Comparison of ENCODE assay signal across 17 mouse cellular contexts in genomic region chr9:112074872-112075271, GRCm38 (mm10).
DNase-seq lines count a peak whose midpoint lies in the region; ATAC-seq and TF ChIP-seq lines count a peak whose summit lies in the region.
"Had no signal": no experiment of that assay in that cellular context is flagged by ENCODE, and none has a peak within 500 bp of the region (broad histone marks: within the 10 kb centered on the region; RNA-seq: fewer than 3 reads in every experiment).

No protein-coding gene starts in this region.

- DNase-seq in midbrain, embryonic 11.5 days (ENCODE audit: low spot score, missing footprints) = no peak
- DNase-seq in midbrain, embryonic 10.5 days (ENCODE audit: low spot score) = no peak
- DNase-seq in hindbrain, embryonic 11.5 days (ENCODE audit: low spot score) = peak; percentile 31
- no peak for DNase-seq in kidney, adult 2 months
- DNase-seq in lung, postnatal 0 days (ENCODE audit: low spot score) = no peak
- DNase-seq in cerebellum, adult 9-10 months = no peak
- DNase-seq: cerebellum, adult 11-12 months; heart, adult 18-20 months; heart, postnatal 14 days; kidney, adult 11 months; kidney, postnatal 4 days; liver; lung, embryonic 14.5 days; spleen, adult 18-20 months had no signal

- no peak for TF ChIP-seq CTCF in kidney, adult 2 months (conservative IDR thresholded peaks at IDR 0.05; ENCODE audit: insufficient read depth, insufficient read length, low read depth, low read length)
- no peak for TF ChIP-seq CTCF in lung, postnatal 0 days (IDR thresholded peaks at IDR 0.05)

- peak overlapping the region; percentile 40; the same call in 1 of the 2 replicates for H3K27ac ChIP-seq in midbrain, embryonic 11.5 days (ENCODE audit: low read depth, low read length)
- H3K27ac ChIP-seq in midbrain, embryonic 10.5 days (replicated peaks) = no peak overlapping the region; the same call in 1 of the 2 replicates
- peak overlapping the region; percentile 54 for H3K27ac ChIP-seq in hindbrain, embryonic 11.5 days (ENCODE audit: low read depth, low read length)
- peak overlapping the region; percentile 81 for H3K27ac ChIP-seq in midbrain, embryonic 15.5 days
- no peak overlapping the region for H3K27ac ChIP-seq in kidney, adult 2 months (ENCODE audit: insufficient read depth, low read depth, low read length)
- H3K27ac ChIP-seq in lung, postnatal 0 days (ENCODE audit: low read length) = no peak overlapping the region
- H3K27ac ChIP-seq: embryonic facial prominence, embryonic 13.5 days had no signal

- no peaks in the 10 kb centered on the region for H3K9me3 ChIP-seq in midbrain, embryonic 11.5 days (ENCODE audit: control insufficient read depth, low read length)
- no peaks in the 10 kb centered on the region for H3K9me3 ChIP-seq in midbrain, embryonic 10.5 days (replicated peaks)
- H3K9me3 ChIP-seq in hindbrain, embryonic 11.5 days (ENCODE audit: control insufficient read depth, low read length) = no peaks in the 10 kb centered on the region
- no peaks in the 10 kb centered on the region for H3K9me3 ChIP-seq in midbrain, embryonic 15.5 days
- no peaks in the 10 kb centered on the region for H3K9me3 ChIP-seq in lung, postnatal 0 days (ENCODE audit: low read length)
- H3K9me3 ChIP-seq: embryonic facial prominence, embryonic 13.5 days had no signal

- no peak overlapping the region for H3K4me2 ChIP-seq in midbrain, embryonic 11.5 days
- H3K4me2 ChIP-seq in hindbrain, embryonic 11.5 days (replicated peaks; ENCODE audit: low read depth, low read length) = no peak overlapping the region
- no peak overlapping the region for H3K4me2 ChIP-seq in midbrain, embryonic 15.5 days
- H3K4me2 ChIP-seq in lung, postnatal 0 days (replicated peaks; ENCODE audit: low read depth, low read length) = no peak overlapping the region
- H3K4me2 ChIP-seq: embryonic facial prominence, embryonic 13.5 days; lung, embryonic 14.5 days had no signal

- H3K4me1 ChIP-seq in midbrain, embryonic 11.5 days (ENCODE audit: control insufficient read depth, insufficient read depth, low read length) = peaks cover 7% of the 10 kb centered on the region; the same call in 1 of the 2 replicates
- H3K4me1 ChIP-seq in midbrain, embryonic 10.5 days = peaks cover 14% of the 10 kb centered on the region; the same call in 1 of the 2 replicates
- 0 out of 2 replicates have a peak, but pooled peaks cover 2% of the 10 kb centered on the region for H3K4me1 ChIP-seq in hindbrain, embryonic 11.5 days (replicated peaks; ENCODE audit: control insufficient read depth, insufficient read depth, low read length)
- H3K4me1 ChIP-seq in midbrain, embryonic 15.5 days = peaks cover 45% of the 10 kb centered on the region
- no peaks in the 10 kb centered on the region for H3K4me1 ChIP-seq in kidney, adult 2 months (ENCODE audit: control insufficient read depth, insufficient read depth, low read length)
- no peaks in the 10 kb centered on the region for H3K4me1 ChIP-seq in lung, postnatal 0 days (ENCODE audit: insufficient read depth, low read depth, low read length)

- no peak overlapping the region for H3K4me3 ChIP-seq in midbrain, embryonic 11.5 days (ENCODE audit: low read depth, low read length)
- no peak overlapping the region for H3K4me3 ChIP-seq in midbrain, embryonic 10.5 days
- H3K4me3 ChIP-seq in hindbrain, embryonic 11.5 days (ENCODE audit: low read depth, low read length) = no peak overlapping the region
- no peak overlapping the region for H3K4me3 ChIP-seq in midbrain, embryonic 15.5 days
- no peak overlapping the region for H3K4me3 ChIP-seq in kidney, adult 2 months (ENCODE audit: insufficient read depth, low read depth, low read length)
- H3K4me3 ChIP-seq in lung, postnatal 0 days (ENCODE audit: low read depth, low read length) = no peak overlapping the region
- H3K4me3 ChIP-seq: embryonic facial prominence, embryonic 13.5 days had no signal

- no peak overlapping the region for H3K9ac ChIP-seq in midbrain, embryonic 11.5 days (ENCODE audit: low read length)
- H3K9ac ChIP-seq in hindbrain, embryonic 11.5 days (ENCODE audit: low read depth, low read length) = no peak overlapping the region
- H3K9ac ChIP-seq in midbrain, embryonic 15.5 days = no peak overlapping the region
- no peak overlapping the region for H3K9ac ChIP-seq in lung, postnatal 0 days (replicated peaks; ENCODE audit: low read depth)
- H3K9ac ChIP-seq: embryonic facial prominence, embryonic 13.5 days; lung, embryonic 14.5 days had no signal

- WGBS in midbrain, embryonic 11.5 days = 47% methylated on average over 5 of the region's 5 CpGs
- WGBS in midbrain, embryonic 10.5 days = 67% methylated on average over 5 of the region's 5 CpGs
- WGBS in hindbrain, embryonic 11.5 days = 36% methylated on average over 5 of the region's 5 CpGs
- WGBS in midbrain, embryonic 15.5 days = 6% methylated on average over 5 of the region's 5 CpGs
- 38% methylated on average over 5 of the region's 5 CpGs for WGBS in kidney, adult 2 months
- 57% methylated on average over 5 of the region's 5 CpGs for WGBS in lung, postnatal 0 days

- no peaks in the 10 kb centered on the region for H3K27me3 ChIP-seq in midbrain, embryonic 11.5 days (ENCODE audit: control insufficient read depth, insufficient read depth, low read length)
- no peaks in the 10 kb centered on the region for H3K27me3 ChIP-seq in midbrain, embryonic 10.5 days (ENCODE audit: low read depth, poor library complexity, severe bottlenecking)
- no peaks in the 10 kb centered on the region for H3K27me3 ChIP-seq in hindbrain, embryonic 11.5 days (ENCODE audit: control insufficient read depth, insufficient read depth, low read length)
- no peaks in the 10 kb centered on the region for H3K27me3 ChIP-seq in midbrain, embryonic 15.5 days (replicated peaks)
- H3K27me3 ChIP-seq in kidney, adult 2 months (replicated peaks; ENCODE audit: control insufficient read depth, insufficient read depth, low read length) = no peaks in the 10 kb centered on the region
- H3K27me3 ChIP-seq in lung, postnatal 0 days (replicated peaks; ENCODE audit: insufficient read depth, low read length) = no peaks in the 10 kb centered on the region
- H3K27me3 ChIP-seq: embryonic facial prominence, embryonic 13.5 days had no signal

- H3K36me3 ChIP-seq in midbrain, embryonic 11.5 days (ENCODE audit: control insufficient read depth, insufficient read depth, low read length) = no peaks in the 10 kb centered on the region
- H3K36me3 ChIP-seq in midbrain, embryonic 10.5 days = no peaks in the 10 kb centered on the region
- H3K36me3 ChIP-seq in hindbrain, embryonic 11.5 days (ENCODE audit: control insufficient read depth, insufficient read depth, low read length) = no peaks in the 10 kb centered on the region
- H3K36me3 ChIP-seq in midbrain, embryonic 15.5 days (replicated peaks) = no peaks in the 10 kb centered on the region
- H3K36me3 ChIP-seq in kidney, adult 2 months (ENCODE audit: control insufficient read depth, insufficient read depth, low read length) = no peaks in the 10 kb centered on the region
- no peaks in the 10 kb centered on the region for H3K36me3 ChIP-seq in lung, postnatal 0 days (ENCODE audit: insufficient read depth, low read length)
- H3K36me3 ChIP-seq: embryonic facial prominence, embryonic 13.5 days; G1E had no signal

- TF ChIP-seq POLR2A in kidney, adult 2 months (IDR thresholded peaks at IDR 0.05; ENCODE audit: low read depth, low read length) = no peak

- no peak for TF ChIP-seq EP300 in lung, postnatal 0 days (IDR thresholded peaks at IDR 0.05)

- peak; percentile 71; the same call in 1 of the 2 replicates for ATAC-seq in midbrain, embryonic 11.5 days (ENCODE audit: low FRiP score)
- peak; percentile 70 for ATAC-seq in hindbrain, embryonic 11.5 days (ENCODE audit: low FRiP score)
- ATAC-seq in midbrain, embryonic 15.5 days (replicated peaks) = peak; percentile 87
- ATAC-seq in lung, postnatal 0 days = no peak

Comparison
In these comparisons a context has a peak if more than half of its experiments do, and no peak if none do; other contexts are left out.
1. H3K27ac ChIP-seq: peak in midbrain, embryonic 11.5 days (single experiment), hindbrain, embryonic 11.5 days (single experiment) and midbrain, embryonic 15.5 days (single experiment); none in midbrain, embryonic 10.5 days (single experiment), kidney, adult 2 months (single experiment) and lung, postnatal 0 days (single experiment).